Mouse (Mus musculus) stomach, postnatal 0 days (tissue): ENCODE results near the gene Trim24. TPM values are rescaled to one million over a fixed set of nuclear protein-coding genes. Genes with fewer than 3 reads are reported as not detected.

Experiments used
- ATAC-seq: fragments of 200-750 bp; cut with Nextera tagmentation; 2 replicates; pipeline ENCODE4 v1.8.0; 2017; ENCODE audit not compliant: low FRiP score, low TSS enrichment
- DNase-seq: peaks from one replicate; pipeline ENCODE4 v3.0.0-alpha.2; 2016; ENCODE audit warnings: low spot score
- H3K27ac ChIP-seq: fragments of 300-500 bp; sonication (generic); replicated peaks from 2 replicates; pipeline ENCODE4 v1.5.1; 2014; ENCODE audit warnings: mild to moderate bottlenecking, control low read depth
- H3K27me3 ChIP-seq: fragments of 300-500 bp; sonication (generic); 2 replicates; pipeline ENCODE4 v1.6.1; 2014; ENCODE audit warnings: low read length; ENCODE audit not compliant: control insufficient read depth, insufficient read depth
- H3K36me3 ChIP-seq: fragments of 300-500 bp; sonication (generic); 2 replicates; pipeline ENCODE4 v1.6.1; 2014; ENCODE audit warnings: low read length, mixed read lengths; ENCODE audit not compliant: control insufficient read depth, insufficient read depth
- H3K4me1 ChIP-seq: fragments of 300-500 bp; sonication (generic); replicated peaks from 2 replicates; pipeline ENCODE4 v1.6.1; 2014; ENCODE audit warnings: antibody characterized with exemption; ENCODE audit not compliant: control insufficient read depth, insufficient read depth
- H3K4me2 ChIP-seq: fragments of 300-500 bp; sonication (generic); replicated peaks from 2 replicates; pipeline ENCODE4 v1.6.1; 2014; ENCODE audit warnings: low read depth, mild to moderate bottlenecking, control low read depth, moderate library complexity
- H3K4me3 ChIP-seq: fragments of 300-500 bp; sonication (generic); 2 replicates; pipeline ENCODE4 v1.5.1; 2014; ENCODE audit warnings: low read depth, low read length, control low read depth
- H3K9ac ChIP-seq: fragments of 300-500 bp; sonication (generic); 2 replicates; pipeline ENCODE4 v1.6.1; 2014; ENCODE audit warnings: mild to moderate bottlenecking, low read length, control low read depth, mixed read lengths
- H3K9me3 ChIP-seq: fragments of 300-500 bp; sonication (generic); 2 replicates; pipeline ENCODE4 v1.6.1; 2016; ENCODE audit warnings: low read length; ENCODE audit not compliant: control insufficient read depth
- CTCF ChIP-seq: IDR thresholded peaks from 2 replicates; pipeline ENCODE4 v1.5.1; 2016; ENCODE audit warnings: antibody characterized with exemption, low read depth, mild to moderate bottlenecking, moderate library complexity
- EP300 ChIP-seq: optimal IDR thresholded peaks from 2 replicates; pipeline ENCODE3; 2016; ENCODE audit warnings: antibody characterized with exemption
- WGBS: fragments of 180-500 bp; shearing (Covaris S2); extraction: QIAGEN DNeasy Blood & Tissue Kit; methylation state at CpG from one replicate; pipeline ENCODE4 v1.1.7; 2014; 5-methylcytosine and 5-hydroxymethylcytosine counted together
- polyA plus RNA-seq: library from polyadenylated mRNA; unstranded; fragments of >200 nt; fragmentation: Nextera tagmentation; extraction: Ambion mirVana; gene quantifications from 2 replicates; pipeline ENCODE4 v1.2.1, GENCODE M21; 2015

Gene Trim24
- polyA plus RNA-seq, 1 experiment from 2014 or later, result 5.6 TPM

DNA sequence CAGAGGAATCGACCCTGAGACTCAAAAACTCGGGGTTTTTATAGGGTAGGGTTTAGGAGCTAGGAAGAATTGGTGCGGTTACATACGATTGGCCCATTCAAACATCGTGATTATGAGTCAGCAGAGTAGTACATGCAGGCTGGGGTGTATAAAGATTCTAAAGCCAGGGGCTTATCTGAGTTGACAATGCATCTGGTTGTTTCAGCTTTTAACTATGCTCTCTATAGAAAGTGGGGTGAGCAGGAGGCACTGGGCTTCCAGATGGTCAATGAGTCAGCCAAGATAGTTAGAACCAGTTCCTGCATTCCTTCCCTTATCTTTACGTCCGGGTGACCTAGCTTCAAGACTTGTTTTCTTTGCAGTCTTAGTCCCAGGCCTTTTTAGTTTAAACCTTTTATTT is 7.7 kb upstream of the Trim24 start:
- WGBS, result 67% methylated on average over 7 of the region's 7 CpGs
- H3K4me2 ChIP-seq, result no peak overlapping the region
- H3K4me3 ChIP-seq, result no peak overlapping the region
- H3K36me3 ChIP-seq, result no peaks in the 10 kb centered on the region
- H3K9ac ChIP-seq, result no peak overlapping the region
- no peaks in the 10 kb centered on the region for H3K4me1 ChIP-seq
- no peak overlapping the region for H3K27ac ChIP-seq
- H3K27me3 ChIP-seq, result no peaks in the 10 kb centered on the region
- H3K9me3 ChIP-seq, result no peaks in the 10 kb centered on the region
- ATAC-seq (peak; percentile 81), DNase-seq (no peak)
- TF ChIP-seq EP300, result no peak
- no peak for TF ChIP-seq CTCF

DNA sequence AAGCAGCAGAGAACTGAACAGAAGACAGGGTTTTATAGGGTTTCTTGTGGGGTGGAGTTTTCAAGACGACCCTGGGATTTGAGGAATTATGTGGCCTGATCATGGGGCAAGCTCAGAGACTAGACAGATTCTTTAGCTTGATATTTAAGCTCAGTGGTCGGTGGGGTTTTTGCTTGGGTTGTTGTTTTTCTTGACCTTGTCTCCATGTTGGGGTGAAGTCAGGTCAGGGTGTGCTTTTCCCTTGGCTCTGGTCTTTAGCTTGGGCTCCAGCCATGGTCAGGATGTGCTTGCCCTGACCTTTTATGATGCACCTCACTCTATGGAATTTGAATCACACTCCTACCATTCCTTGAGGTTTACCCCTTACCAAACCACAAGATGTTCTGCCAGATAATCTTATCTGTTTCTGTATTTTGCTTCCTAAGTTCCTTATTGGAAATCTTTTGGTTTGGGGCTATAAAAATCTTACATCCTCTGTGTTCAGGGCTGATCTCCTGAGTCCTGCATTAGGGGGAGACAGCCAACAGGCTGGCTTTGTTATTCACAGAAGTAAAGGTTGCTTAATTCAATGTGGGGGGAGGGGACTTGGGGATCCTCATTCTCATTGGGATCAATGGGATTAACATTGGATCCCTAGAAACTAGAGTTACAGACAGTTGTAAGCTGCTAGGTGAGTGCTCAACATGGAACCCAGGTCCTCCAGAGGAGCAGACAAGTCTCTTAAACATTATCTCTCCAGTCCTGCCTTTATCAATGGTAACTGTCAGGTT is 6.5 kb upstream of the Trim24 start:
- no peak for TF ChIP-seq CTCF
- no peak for TF ChIP-seq EP300
- 93% methylated on average over 2 of the region's 2 CpGs for WGBS
- no peak for DNase-seq
- no peak for ATAC-seq
- Histone ChIP-seq H3K4me2 (no peak overlapping the region), H3K36me3 (no peaks in the 10 kb centered on the region), H3K27ac (no peak overlapping the region), H3K27me3 (no peaks in the 10 kb centered on the region), H3K4me1 (no peaks in the 10 kb centered on the region), H3K9ac (no peak overlapping the region), H3K4me3 (no peak overlapping the region), H3K9me3 (no peaks in the 10 kb centered on the region)

DNA sequence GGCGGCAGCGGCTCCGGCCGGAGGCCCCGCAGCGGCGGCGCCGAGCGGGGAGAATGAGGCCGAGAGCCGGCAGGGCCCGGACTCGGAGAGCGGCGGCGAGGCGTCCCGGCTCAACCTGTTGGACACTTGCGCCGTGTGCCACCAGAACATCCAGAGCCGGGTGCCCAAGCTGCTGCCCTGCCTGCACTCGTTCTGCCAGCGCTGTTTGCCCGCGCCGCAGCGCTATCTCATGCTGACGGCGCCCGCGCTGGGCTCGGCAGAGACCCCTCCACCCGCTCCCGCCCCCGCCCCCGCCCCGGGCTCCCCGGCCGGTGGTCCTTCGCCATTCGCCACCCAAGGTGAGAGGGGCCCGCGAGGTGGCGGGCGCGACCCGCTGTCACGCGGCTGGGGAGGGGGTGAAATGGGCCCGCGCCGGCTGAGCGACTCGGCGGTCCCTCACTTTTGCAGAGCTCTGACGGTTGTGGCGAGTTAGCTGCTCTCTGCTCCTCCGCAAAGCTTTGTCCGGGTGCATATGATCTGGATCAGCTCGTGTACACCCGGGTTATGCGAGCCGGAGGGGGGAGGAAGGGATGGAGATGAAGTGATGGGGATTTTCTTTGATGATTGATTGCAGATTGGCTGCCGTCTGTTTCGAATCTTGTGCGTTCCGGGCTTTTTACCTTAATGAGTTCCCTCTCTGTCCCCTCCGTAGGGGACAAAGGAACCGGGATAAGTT is 683 bp downstream of the Trim24 start:
- Histone ChIP-seq H3K27me3 (no peaks in the 10 kb centered on the region), H3K4me1 (no peaks in the 10 kb centered on the region), H3K4me2 (peak overlapping the region; percentile 65), H3K4me3 (peak overlapping the region; percentile 89), H3K9ac (peak overlapping the region; percentile 97), H3K9me3 (peaks cover 14% of the 10 kb centered on the region), H3K27ac (peak overlapping the region; percentile 99), H3K36me3 (0 out of 2 replicates have a peak, but pooled peaks cover 3% of the 10 kb centered on the region)
- ATAC-seq (peak; percentile 41), DNase-seq (peak; percentile 62)
- TF ChIP-seq CTCF (peak; percentile 32), EP300 (no peak)
- under 1% methylated on average over 66 of the region's 70 CpGs for WGBS

DNA sequence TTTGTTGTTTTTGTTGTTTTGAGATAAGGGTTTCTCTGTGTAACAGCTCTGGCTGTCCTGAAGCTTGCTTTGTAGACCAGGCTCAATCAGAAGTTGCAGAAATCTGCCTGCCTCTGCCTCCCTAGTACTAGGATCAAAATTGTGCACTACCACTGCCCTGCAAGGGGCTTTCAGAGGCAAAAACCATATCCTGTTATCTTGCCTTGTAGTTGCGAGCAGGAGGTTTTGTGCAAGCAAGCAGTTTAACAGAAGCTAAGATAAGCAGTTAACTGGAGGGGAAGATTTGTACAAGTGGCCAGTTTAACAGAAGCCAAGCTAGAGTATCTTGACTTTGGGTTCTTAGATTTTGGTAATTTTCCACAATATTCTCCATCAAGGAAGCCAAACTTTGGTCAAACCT is 2.2 kb downstream of the Trim24 start:
- ATAC-seq, result no peak
- Histone ChIP-seq H3K4me1 (no peaks in the 10 kb centered on the region), H3K9me3 (peaks cover 14% of the 10 kb centered on the region), H3K27ac (no peak overlapping the region), H3K27me3 (no peaks in the 10 kb centered on the region), H3K9ac (no peak overlapping the region), H3K36me3 (0 out of 2 replicates have a peak, but pooled peaks cover 3% of the 10 kb centered on the region), H3K4me3 (no peak overlapping the region), H3K4me2 (no peak overlapping the region)
- DNase-seq, result no peak
- WGBS, result 95% methylated on average over 1 of the region's 1 CpGs
- TF ChIP-seq EP300 (no peak), CTCF (no peak)

DNA sequence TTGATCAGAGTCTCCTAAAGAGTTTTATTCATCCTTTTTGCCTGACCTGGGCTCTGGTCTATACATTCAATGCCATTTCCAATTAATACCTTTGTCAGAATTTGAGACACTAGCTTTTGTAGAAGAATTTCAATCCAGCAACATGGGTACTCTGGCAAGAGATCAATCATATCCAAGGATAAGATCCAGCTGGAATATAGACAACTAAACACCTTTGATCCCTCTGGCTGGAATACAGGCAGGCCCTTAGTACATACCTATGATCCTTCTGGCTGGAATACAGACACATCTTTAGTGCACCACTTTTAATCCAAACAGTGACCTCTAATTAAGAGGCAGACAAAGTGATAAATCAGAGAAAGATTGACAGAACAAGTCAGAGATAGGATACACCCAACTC is 3.1 kb downstream of the Trim24 start:
- Histone ChIP-seq H3K4me3 (no peak overlapping the region), H3K4me2 (no peak overlapping the region), H3K27ac (no peak overlapping the region), H3K27me3 (no peaks in the 10 kb centered on the region), H3K9ac (no peak overlapping the region), H3K4me1 (no peaks in the 10 kb centered on the region), H3K9me3 (peaks cover 14% of the 10 kb centered on the region), H3K36me3 (0 out of 2 replicates have a peak, but pooled peaks cover 3% of the 10 kb centered on the region)
- no peak for DNase-seq
- no peak for ATAC-seq
- TF ChIP-seq EP300 (no peak), CTCF (no peak)

DNA sequence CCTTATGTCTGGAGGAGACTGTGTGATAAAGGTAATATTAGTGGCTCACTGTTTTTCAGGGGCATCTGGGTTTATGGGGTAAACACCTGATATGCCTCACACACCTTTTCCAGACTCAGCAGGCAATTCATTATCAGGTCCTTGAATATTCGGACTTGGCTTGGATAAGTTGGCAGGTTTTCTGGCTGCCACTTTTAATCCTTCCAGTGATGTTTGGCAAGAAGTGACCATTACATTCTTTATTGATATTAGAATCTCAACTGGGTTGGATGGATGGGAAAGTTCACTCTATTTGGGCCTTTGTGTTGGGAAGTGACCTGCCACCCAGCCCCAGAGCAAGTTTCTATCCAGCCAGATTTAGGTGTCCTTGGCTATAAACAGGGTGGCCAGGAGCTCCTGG is 7.6 kb downstream of the Trim24 start:
- Histone ChIP-seq H3K9ac (no peak overlapping the region), H3K27me3 (no peaks in the 10 kb centered on the region), H3K27ac (no peak overlapping the region), H3K36me3 (peaks cover 3% of the 10 kb centered on the region; the same call in 1 of the 2 replicates), H3K4me3 (no peak overlapping the region), H3K4me1 (no peaks in the 10 kb centered on the region), H3K9me3 (peaks cover 6% of the 10 kb centered on the region; the same call in 1 of the 2 replicates), H3K4me2 (no peak overlapping the region)
- 87% methylated on average over 1 of the region's 1 CpGs for WGBS
- DNase-seq, result no peak
- no peak for TF ChIP-seq EP300
- no peak for TF ChIP-seq CTCF
- ATAC-seq, result no peak
